Mouse (Mus musculus) midbrain, postnatal 0 days (tissue): ENCODE results near the gene Gm20388. TPM values are rescaled to one million over a fixed set of nuclear protein-coding genes. Genes with fewer than 3 reads are reported as not detected.

Experiments
- ATAC-seq: fragments of 200-750 bp; cut with Nextera tagmentation; 2 replicates; pipeline ENCODE4 v1.8.0; 2017; ENCODE audit warnings: moderate number of reproducible peaks, mild to moderate bottlenecking, moderate TSS enrichment, moderate library complexity; ENCODE audit not compliant: low FRiP score
- DNase-seq: peaks from one replicate; pipeline ENCODE4 v3.0.0-alpha.2; 2015; ENCODE audit warnings: low spot score
- H3K27ac ChIP-seq: fragments of 300-500 bp; sonication (generic); 2 replicates; pipeline ENCODE4 v1.5.1; 2014; ENCODE audit warnings: low read depth, mild to moderate bottlenecking, low read length, mixed read lengths
- H3K27me3 ChIP-seq: fragments of 300-500 bp; sonication (generic); 2 replicates; pipeline ENCODE4 v1.6.1; 2014; ENCODE audit warnings: low read length, control low read depth, mixed read lengths; ENCODE audit not compliant: insufficient read depth
- H3K36me3 ChIP-seq: fragments of 300-500 bp; sonication (generic); 2 replicates; pipeline ENCODE4 v1.6.1; 2014; ENCODE audit warnings: low read length, control low read depth, mixed read lengths; ENCODE audit not compliant: insufficient read depth
- H3K4me1 ChIP-seq: fragments of 300-500 bp; sonication (generic); 2 replicates; pipeline ENCODE4 v1.6.1; 2014; ENCODE audit warnings: mild to moderate bottlenecking, control low read depth, antibody characterized with exemption, low read length, mixed read lengths; ENCODE audit not compliant: insufficient read depth
- H3K4me2 ChIP-seq: fragments of 300-500 bp; sonication (generic); 2 replicates; pipeline ENCODE4 v1.6.1; 2014; ENCODE audit warnings: low read depth, mild to moderate bottlenecking, low read length, mixed read lengths; ENCODE audit not compliant: poor library complexity, severe bottlenecking
- H3K4me3 ChIP-seq: fragments of 300-500 bp; sonication (generic); 2 replicates; pipeline ENCODE4 v1.5.1; 2014; ENCODE audit warnings: low read depth, mild to moderate bottlenecking, low read length, moderate library complexity
- H3K9ac ChIP-seq: fragments of 300-500 bp; sonication (generic); replicated peaks from 2 replicates; pipeline ENCODE4 v1.6.1; 2014; ENCODE audit warnings: mild to moderate bottlenecking, low read length, moderate library complexity, mixed read lengths; ENCODE audit not compliant: poor library complexity, severe bottlenecking
- H3K9me3 ChIP-seq: fragments of 300-500 bp; sonication (generic); 2 replicates; pipeline ENCODE4 v1.6.1; 2016; ENCODE audit warnings: low read length, control low read depth
- CTCF ChIP-seq: IDR thresholded peaks from 2 replicates; pipeline ENCODE4 v1.5.1; 2016; ENCODE audit warnings: antibody characterized with exemption, mild to moderate bottlenecking
- WGBS: fragments of 180-500 bp; shearing (Covaris S2); extraction: QIAGEN DNeasy Blood & Tissue Kit; methylation state at CpG from one replicate; pipeline ENCODE4 v1.1.7; 2014; 5-methylcytosine and 5-hydroxymethylcytosine counted together
- polyA plus RNA-seq: library from polyadenylated mRNA; unstranded; fragments of >200 nt; fragmentation: Nextera tagmentation; extraction: Ambion mirVana; gene quantifications from 2 replicates; pipeline ENCODE4 v1.2.1, GENCODE M21; 2015
- total RNA-seq: library from RNA; depleted of rRNA; stranded (reverse); fragments of >200 nt; gene quantifications from 2 replicates; pipeline ENCODE4 v1.2.3, GENCODE M21; 2014

Gm20388 gene
- total and polyA plus RNA-seq, 2 experiments from 2014 or later: 74.2 TPM; not detected in 1

DNA sequence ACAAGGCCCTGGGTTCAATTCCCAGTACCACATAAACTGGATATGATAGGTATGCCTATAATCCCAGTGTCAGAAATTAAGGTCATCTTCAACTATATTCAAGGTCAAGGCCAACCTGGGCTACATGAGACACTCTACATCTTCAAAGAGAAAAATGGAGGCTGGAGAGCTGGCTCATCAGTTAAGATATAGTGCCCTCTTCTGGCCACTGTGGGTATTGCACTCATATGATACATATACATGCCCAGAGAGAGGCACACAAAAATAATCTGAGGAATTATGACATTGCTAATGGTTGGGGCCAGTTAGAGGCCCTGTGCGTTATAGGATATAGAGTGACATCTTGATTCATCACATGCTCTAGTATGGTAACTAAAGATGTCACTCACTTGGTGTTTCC lies 523.1 kb downstream of the Gm20388 start:
- peak; percentile 69 for TF ChIP-seq CTCF
- no peaks in the 10 kb centered on the region for H3K27me3 ChIP-seq
- no peak for DNase-seq
- no peaks in the 10 kb centered on the region; the same call in 1 of the 2 replicates for H3K4me1 ChIP-seq
- ATAC-seq: no peak
- no peak overlapping the region for H3K27ac ChIP-seq
- no peak overlapping the region for H3K9ac ChIP-seq
- no peaks in the 10 kb centered on the region for H3K36me3 ChIP-seq
- H3K4me3 ChIP-seq: no peak overlapping the region
- H3K4me2 ChIP-seq: no peak overlapping the region
- WGBS: 100% methylated on average over 1 of the region's 1 CpGs
- no peaks in the 10 kb centered on the region for H3K9me3 ChIP-seq

GRCm38 (mm10) chr8:120435781-120436180 lies 525.1 kb downstream of the Gm20388 start:
- Histone ChIP-seq H3K9me3 (no peaks in the 10 kb centered on the region), H3K4me3 (no peak overlapping the region), H3K27me3 (no peaks in the 10 kb centered on the region), H3K4me2 (no peak overlapping the region), H3K27ac (no peak overlapping the region), H3K9ac (no peak overlapping the region), H3K36me3 (no peaks in the 10 kb centered on the region), H3K4me1 (peaks cover 8% of the 10 kb centered on the region)
- DNase-seq: no peak
- no peak for TF ChIP-seq CTCF
- WGBS: 95% methylated on average over 15 of the region's 15 CpGs
- no peak for ATAC-seq

- no peak overlapping the region for H3K27ac ChIP-seq
- WGBS: 57% methylated on average over 5 of the region's 5 CpGs
These were observed 525.9 kb downstream of the Gm20388 start for GRCm38 (mm10) chr8:120436491-120437030.

DNA sequence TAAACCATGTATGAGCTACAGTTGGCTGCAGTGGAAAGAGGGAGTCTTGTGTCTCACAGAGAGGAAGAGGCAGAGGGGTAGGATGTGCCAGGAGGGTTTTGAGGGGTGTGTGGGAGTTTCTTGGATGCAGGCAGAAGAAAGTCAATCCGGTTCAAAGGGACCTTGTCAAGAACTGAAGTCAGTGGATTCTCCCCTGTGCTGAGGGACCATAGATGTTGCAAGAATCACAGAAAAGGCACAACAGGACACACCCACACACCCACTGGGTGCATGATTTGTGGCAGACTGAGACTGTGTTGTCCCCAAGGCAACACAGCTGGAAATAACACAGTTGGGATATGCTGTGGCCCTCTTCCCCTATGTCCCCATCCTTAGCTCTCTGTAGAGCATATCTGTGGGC lies 526.6 kb downstream of the Gm20388 start:
- no peak overlapping the region for H3K9ac ChIP-seq

More at GRCm38 (mm10) chr8:120436491-120437030, 525.9 kb downstream of the Gm20388 start:
- ATAC-seq: no peak
- H3K4me2 ChIP-seq: no peak overlapping the region
- no peak overlapping the region for H3K4me3 ChIP-seq
- no peaks in the 10 kb centered on the region for H3K36me3 ChIP-seq
- no peak for DNase-seq
- no peaks in the 10 kb centered on the region for H3K27me3 ChIP-seq
- H3K9me3 ChIP-seq: no peaks in the 10 kb centered on the region
- H3K9ac ChIP-seq: no peak overlapping the region
- TF ChIP-seq CTCF: no peak
- H3K4me1 ChIP-seq: peaks cover 15% of the 10 kb centered on the region

DNA sequence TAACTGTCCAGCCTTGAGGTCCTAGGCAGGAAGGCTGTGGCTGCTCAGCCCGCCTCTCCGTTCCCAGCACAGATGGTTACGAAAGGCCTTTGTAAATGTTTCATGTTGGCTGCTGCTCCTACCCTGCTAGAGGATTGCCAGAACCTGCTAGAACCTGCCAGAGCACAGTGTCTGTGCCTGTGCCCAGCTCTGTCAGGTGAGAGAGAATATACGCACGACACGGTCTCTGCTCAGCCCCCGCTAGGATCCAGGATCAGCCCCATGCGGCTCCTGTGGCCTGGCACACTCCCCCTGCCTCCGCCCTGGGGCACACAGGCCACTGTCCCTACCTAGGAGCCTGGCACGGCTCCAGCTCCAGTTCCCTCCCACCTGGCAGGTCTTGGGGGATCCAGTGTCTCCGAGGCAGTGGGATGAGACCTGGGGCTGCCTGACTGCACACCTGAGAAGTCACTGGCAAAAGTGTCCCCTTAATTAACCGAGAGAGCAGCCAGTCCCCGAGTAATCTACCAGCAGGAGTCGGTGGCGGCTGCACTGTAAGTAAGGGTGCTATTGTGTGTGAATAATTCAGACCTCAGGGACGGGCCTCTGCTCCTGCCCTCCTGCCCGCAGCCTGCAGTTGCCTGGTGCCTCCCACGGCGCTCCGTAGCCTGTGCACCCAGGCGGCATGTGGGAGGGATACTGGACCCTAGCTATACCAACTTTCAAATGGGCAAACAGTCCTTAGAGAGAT lies 527.2 kb downstream of the Gm20388 start:
- DNase-seq (no peak), ATAC-seq (peak; percentile 42; the same call in 1 of the 2 replicates)
- no peak overlapping the region for H3K9ac ChIP-seq
- peaks cover 18% of the 10 kb centered on the region for H3K4me1 ChIP-seq
- no peak overlapping the region for H3K4me3 ChIP-seq
- H3K27ac ChIP-seq: peak overlapping the region; percentile 4
- H3K4me2 ChIP-seq: no peak overlapping the region
- no peaks in the 10 kb centered on the region for H3K27me3 ChIP-seq
- H3K36me3 ChIP-seq: no peaks in the 10 kb centered on the region
- peak; percentile 33; the same call in 1 of the 2 replicates for TF ChIP-seq CTCF
- WGBS: 57% methylated on average over 21 of the region's 21 CpGs
- H3K9me3 ChIP-seq: no peaks in the 10 kb centered on the region

More for the DNA sequence above, 526.6 kb downstream of the Gm20388 start:
- no peak for DNase-seq
- H3K27ac ChIP-seq: peak overlapping the region; percentile 4; the same call in 1 of the 2 replicates
- peaks cover 17% of the 10 kb centered on the region for H3K4me1 ChIP-seq
- ATAC-seq: no peak
- WGBS: 58% methylated on average over 1 of the region's 1 CpGs
- no peak for TF ChIP-seq CTCF
- no peaks in the 10 kb centered on the region for H3K27me3 ChIP-seq
- no peaks in the 10 kb centered on the region for H3K36me3 ChIP-seq
- H3K9me3 ChIP-seq: no peaks in the 10 kb centered on the region
- no peak overlapping the region for H3K4me3 ChIP-seq
- H3K4me2 ChIP-seq: no peak overlapping the region

GRCm38 (mm10) chr8:120439309-120439708 lies 528.7 kb downstream of the Gm20388 start:
- Histone ChIP-seq H3K4me2 (no peak overlapping the region), H3K36me3 (no peaks in the 10 kb centered on the region), H3K4me1 (peaks cover 18% of the 10 kb centered on the region), H3K27me3 (no peaks in the 10 kb centered on the region), H3K9me3 (no peaks in the 10 kb centered on the region), H3K27ac (peak overlapping the region; percentile 43), H3K9ac (peak overlapping the region; percentile 46), H3K4me3 (no peak overlapping the region)
- 0 out of 2 replicates have a peak, but pooled peaks have one; percentile 17 for TF ChIP-seq CTCF
- ATAC-seq (peak; percentile 21), DNase-seq (peak; percentile 76)
- WGBS: 11% methylated on average over 19 of the region's 19 CpGs
